Mouse (Mus musculus): Measurements from ENCODE around the gene Mgll. TPM values are rescaled to one million over a fixed set of nuclear protein-coding genes. Genes with fewer than 3 reads are reported as not detected.

Gene Mgll
- total RNA-seq, 2 experiments from 2014 or later = 162 to 172 TPM

GRCm38 (mm10) chr6:88717143-88718032 lies 6.8 kb upstream of the Mgll start:
- no peak for DNase-seq (ENCODE audit: low spot score in 2 of 2)

DNA sequence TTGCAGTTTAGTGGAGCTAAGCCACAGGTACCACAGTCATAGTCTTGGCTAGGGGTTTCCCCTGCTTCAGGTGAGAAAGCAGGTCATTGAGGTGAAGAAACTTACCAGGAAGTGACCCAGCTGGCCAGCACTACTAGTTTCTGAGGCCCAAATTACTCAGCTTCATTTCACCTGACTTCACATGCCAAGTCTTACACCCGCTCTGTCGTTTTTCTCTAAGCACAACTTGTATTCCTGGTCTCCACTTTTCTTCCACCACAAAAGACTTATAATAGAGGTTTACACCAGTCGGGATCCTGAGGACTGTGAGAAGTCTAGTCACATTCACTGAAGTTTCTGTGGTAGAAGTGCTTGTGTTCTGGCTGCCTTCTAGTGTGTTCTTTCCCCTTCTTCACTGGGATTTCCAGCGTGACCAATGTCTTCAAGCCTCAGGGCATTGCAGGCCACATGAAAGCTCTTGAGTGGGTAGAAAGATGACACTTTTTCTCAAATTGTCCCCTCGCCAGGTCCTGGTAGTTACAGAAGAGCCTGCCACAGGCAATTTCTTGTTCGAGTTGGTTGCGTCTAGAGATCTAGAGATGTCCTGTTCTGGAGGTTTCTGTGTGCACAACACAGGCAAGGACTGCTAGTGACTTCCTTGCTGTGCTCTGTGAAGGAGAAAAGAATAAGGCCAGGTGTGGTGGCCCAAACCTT lies 6.0 kb upstream of the Mgll start:
- no peak for DNase-seq (ENCODE audit: low spot score in 2 of 2)

- no peak for DNase-seq (ENCODE audit: low spot score in 2 of 2)
These were observed 3.2 kb upstream of the Mgll start for GRCm38 (mm10) chr6:88721059-88721458.

GRCm38 (mm10) chr6:88722906-88723305 lies 1.3 kb upstream of the Mgll start:
- DNase-seq (ENCODE audit: low spot score in 2 of 2) = no peak

DNA sequence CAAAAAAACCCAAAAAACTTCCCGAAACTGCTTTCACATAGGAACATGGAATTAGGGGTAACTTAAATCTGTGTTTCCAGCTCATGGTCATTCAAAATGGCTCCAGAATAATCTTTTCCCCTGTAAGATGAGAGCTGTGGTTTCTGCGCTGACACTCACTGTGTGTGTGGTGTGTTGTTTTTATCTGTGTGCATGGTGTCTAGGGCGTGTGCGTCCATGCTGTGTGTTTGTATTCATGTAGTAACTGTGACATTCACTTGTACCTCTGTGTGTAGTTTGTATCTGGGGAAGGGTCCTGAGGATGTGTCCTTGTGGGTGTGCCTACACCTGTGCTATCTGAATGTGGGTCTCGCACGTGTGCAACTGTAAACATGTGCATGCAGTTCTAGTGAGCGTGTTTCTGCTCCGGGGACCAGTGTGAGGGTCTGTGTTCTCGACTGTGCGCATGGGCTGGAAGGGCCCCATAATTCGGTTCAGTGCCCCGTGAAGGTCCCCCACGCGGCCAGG lies 353 bp upstream of the Mgll start:
- DNase-seq (ENCODE audit: low spot score in 2 of 2) = no peak

DNA sequence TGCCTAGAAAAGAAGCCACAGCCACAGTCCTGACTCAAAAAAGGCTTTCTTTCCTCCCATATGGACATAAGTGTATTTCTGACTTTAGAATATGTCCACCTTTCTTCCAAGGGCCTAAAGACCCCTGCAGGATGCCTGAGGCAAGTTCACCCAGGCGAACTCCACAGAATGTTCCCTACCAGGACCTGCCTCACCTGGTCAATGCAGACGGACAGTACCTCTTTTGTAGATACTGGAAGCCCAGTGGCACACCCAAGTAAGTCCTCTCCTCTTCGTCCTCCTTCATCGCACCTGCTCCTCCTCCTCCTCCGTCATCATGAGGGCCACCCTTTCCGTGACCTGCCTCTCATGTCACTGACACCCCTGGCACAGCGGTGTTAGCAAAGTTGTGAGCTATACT lies 1.4 kb downstream of the Mgll start:
- no peak for DNase-seq (ENCODE audit: low spot score in 2 of 2)

DNA sequence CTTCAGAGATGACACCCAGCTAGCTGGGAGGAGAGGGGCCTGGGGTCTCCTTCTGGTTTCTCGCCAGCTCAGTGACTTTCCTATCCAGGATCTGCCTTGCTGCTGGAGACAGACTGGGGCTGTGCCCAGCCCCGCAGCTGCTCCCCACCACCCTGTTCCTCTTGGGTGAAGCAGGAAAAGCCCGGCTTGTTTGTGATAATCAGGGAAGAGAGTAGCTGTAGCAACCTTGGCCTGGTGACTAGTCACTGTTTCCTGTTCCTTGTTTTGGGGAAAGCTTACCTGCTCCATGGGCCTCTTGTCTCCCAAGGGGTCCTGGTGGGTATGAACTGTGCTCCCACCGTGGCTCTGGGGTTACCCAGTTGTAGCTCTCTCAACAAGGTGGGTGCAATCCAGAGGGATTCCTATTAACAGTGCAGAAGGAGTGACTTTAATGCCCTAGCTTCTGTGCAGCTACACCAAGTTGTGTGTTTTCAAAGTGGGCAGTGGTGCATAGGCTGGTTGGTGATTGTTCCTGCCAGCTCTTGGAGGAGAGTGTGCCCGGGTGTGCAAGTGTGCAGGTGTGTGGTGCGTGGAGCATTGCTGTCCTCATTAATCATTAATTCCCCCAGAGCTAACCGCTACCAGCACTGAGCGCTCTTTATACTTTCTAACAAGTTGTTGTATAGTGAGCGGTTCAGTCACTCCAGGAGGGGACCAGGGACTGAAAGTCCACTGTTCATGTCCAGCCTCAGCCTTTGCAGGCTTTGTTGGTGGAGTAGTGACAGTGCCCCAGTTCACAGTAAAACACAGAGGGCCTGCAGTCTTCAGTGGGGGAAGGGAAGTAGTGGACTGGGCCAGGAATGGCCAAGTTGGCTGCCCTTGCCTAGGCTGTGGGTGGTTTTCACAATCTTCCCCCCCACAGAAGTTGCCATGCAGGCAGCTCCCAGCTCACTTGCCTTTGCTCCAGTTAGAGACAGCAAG lies 2.3 kb downstream of the Mgll start:
- DNase-seq (ENCODE audit: low spot score in 2 of 2) = peak in 1 of 2 experiments; percentile 62

DNA sequence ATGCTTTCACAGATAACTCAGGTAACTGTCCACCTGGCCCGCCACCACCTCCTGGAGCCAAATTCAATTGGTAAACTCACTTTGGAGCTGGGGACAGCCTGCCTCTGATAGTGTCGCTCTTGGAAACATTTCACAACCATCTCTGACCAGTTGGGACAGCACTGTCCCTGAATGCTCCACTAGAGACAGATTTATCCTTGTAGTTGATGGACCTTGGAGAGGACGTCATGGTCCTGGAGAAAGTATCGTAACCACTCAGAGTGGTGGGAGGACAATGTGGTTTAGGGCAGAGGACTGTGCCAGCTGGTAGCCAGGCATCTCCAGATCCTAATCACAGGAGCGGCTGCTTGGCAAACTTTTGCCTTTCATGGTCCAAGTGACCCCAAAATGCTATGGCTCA lies 3.3 kb downstream of the Mgll start:
- no peak for DNase-seq (ENCODE audit: low spot score in 2 of 2)

- DNase-seq (ENCODE audit: low spot score in 2 of 2) = no peak
These were observed 3.8 kb downstream of the Mgll start for GRCm38 (mm10) chr6:88728054-88728453.

GRCm38 (mm10) chr6:88728515-88728914 lies 4.3 kb downstream of the Mgll start:
- no peak for DNase-seq (ENCODE audit: low spot score in 2 of 2)

DNA sequence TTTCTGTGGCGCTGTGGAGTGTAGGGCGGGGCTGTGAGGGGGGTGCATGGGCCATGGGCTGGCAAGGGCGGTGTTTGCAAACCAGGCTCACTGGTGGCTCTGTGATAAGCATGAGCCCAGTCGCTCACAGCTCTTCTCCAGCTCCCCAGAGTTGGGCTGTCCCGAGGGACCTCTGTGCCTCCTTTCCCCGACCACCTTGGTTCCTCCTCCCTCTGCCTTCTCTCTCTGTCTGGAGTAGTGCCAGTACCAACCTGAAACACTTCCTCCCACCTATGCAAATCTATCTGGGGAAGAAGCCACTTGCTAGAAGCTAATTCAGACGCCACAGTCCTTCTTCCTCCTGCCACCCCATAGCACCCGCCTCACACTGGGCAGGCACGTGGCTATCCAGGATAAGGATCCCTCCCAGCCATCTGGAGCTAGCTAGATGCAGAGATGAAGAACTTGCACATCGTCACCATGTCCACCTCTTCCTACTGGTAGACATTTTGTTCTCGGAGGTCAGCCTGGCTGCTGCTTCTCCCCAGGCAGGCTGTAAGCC lies 7.1 kb downstream of the Mgll start:
- peak; percentile 68 to 77 for DNase-seq (ENCODE audit: low spot score in 2 of 2)

GRCm38 (mm10) chr6:88731991-88732390 lies 7.8 kb downstream of the Mgll start:
- DNase-seq (ENCODE audit: low spot score in 2 of 2) = no peak

DNA sequence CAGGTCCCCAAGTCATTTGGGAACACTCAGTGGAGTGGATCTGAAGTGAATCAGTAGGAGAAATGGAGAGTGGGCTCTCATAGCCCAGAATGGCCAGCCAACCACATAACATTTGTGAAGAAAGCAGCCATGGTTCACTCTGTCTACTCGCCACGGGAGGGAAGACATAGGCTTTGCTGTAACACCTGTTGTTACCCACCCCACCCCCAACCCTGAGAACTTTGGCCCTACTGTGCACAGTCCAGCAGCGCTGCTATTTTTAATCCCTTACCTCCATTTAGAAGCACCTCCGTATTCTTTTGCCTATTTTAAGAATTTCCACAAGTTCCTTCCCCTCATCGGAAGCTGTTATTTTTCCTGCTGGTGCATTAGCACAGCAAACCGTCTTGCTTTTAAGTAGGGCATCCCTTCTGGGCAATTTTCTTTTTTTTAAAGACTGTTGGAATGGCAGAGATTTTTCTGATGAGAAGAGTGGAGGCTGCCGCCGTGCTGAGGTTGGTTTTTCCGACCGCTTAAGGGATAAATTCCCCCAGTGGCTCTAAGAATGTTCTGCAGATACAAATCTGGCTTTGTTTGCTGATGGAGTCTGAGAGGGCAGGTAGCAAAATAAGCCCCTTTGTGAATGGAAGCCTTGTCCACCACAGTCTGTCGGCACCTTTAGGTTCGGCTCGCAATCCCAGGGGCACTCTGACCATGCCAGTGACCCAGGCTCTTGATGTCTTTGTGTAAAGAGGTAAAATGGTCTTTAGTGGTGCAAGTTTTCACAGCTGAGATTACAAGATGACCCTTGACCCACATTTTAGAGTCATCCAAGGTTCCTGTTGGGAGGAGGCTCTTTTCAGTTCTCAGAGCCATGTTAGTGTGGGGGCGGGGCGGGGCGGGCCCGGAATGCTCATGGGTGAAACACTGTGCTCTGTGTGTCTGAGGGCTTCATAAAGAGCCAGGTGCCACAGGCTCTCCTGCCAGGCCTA lies 8.7 kb downstream of the Mgll start:
- DNase-seq (ENCODE audit: low spot score in 2 of 2) = no peak

GRCm38 (mm10) chr6:88736337-88736736 lies 12.1 kb downstream of the Mgll start:
- no peak for DNase-seq (ENCODE audit: low spot score in 2 of 2)

DNA sequence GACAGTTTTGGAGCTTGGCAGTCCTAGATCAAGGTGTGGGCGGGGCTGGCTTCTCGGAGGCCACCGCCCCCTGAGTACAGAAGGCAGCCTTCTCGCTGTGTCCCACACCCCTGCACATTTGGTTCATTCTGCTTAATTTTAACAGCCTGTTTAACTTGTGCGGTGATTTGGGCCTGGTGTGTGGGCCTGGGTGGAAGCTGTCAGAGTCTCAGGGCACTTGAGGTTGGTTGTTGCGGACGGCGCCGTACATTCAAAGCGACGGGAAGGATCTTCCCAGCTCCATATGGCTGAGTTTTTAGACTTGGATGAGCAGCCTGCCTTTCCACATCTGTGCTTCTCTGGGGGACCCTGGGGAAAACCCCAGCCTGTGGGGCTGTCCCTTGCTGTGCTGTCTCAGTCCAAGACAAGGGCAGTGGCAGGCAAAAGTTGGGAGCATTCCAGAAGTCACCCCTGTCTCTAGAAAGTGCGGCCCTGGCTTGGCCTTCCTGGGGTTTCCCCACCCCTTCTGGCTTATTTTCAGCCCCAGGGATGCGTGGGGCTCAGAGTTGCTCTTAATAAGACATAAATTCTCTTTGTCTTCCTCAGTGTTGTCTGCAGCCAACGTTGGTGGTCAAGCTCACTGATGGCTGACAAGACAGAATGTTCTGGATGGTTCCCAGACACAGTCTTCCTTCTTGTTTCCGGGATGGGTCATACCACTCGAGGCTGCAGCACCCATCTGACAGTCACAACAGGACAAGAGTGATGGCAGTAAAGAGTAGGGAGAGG lies 12.7 kb downstream of the Mgll start:
- DNase-seq (ENCODE audit: low spot score in 2 of 2) = peak; percentile 53 to 74

GRCm38 (mm10) chr6:88737509-88737888 lies 13.3 kb downstream of the Mgll start:
- no peak for DNase-seq (ENCODE audit: low spot score in 2 of 2)

DNA sequence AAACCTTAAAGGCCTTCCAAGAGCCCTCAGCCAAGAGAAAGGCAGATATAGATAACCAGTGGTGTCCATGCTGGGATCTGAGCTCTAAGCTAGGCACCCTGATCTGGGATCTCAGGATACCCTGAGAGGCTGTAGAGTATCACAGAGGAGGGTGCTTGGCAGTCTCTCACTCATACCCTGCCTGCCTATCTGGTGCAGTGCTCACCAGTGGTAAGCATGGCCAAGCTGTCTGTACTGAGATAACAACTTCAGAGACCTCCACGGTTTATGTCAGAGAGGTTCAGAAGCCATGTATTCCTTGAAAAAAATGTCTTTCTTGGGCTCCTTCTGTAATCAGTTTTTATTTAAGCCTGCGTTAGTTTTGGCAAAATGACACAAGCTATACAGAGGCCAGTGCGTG lies 16.8 kb downstream of the Mgll start:
- no peak for DNase-seq (ENCODE audit: low spot score in 2 of 2)

DNA sequence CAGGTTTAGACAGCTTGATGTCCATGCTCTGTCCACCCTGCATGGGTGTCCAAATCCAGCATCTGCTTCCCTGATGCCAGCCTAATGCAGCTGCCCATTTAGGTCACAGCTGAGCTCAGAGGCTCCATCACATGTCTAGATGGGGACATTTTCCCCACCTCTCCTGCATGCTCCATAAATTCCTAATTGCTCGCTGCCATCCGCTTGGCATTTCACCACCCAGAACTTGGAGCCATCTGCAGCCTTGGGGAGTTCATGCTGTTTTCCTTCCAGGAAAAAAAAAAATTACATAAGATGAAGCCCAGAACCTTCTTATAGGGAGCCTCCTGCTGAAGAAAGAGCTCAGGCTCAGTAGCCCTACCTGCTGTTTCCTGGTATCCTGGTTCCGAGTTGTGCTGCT lies 17.6 kb downstream of the Mgll start:
- DNase-seq (ENCODE audit: low spot score in 2 of 2) = no peak
